Mouse (Mus musculus): ENCODE measurements around the gene Krtap4-16.
"Not testable (repeated sequence)": the region's sequence is repeated elsewhere in the genome, so short reads cannot be mapped to it uniquely, and the experiment has no call there.

Gene Krtap4-16

GRCm38 (mm10) chr11:99851508-99851907, at the start of gene Krtap4-16:
Gene Krtap4-16, minus strand, starts transcription at chr11:99851608.
- no peak for DNase-seq (ENCODE audit: low spot score)

- not testable (repeated sequence) for DNase-seq (ENCODE audit: low spot score)
Measured at GRCm38 (mm10) chr11:99878887-99879286, 27.5 kb upstream of the Krtap4-16 start, which contains the start of gene Gm11567. Gene Gm11567, plus strand, starts transcription at chr11:99879187.

GRCm38 (mm10) chr11:99873089-99873488, 21.7 kb upstream of the Krtap4-16 start, which contains the start of gene Krtap9-1:
Gene Krtap9-1, plus strand, starts transcription at chr11:99873389.
- DNase-seq (ENCODE audit: low spot score): not testable (repeated sequence)

- not testable (repeated sequence) for DNase-seq (ENCODE audit: low spot score)
Measured at GRCm38 (mm10) chr11:99864176-99864575, 12.8 kb upstream of the Krtap4-16 start, which contains the start of gene Gm11559. Gene Gm11559, plus strand, starts transcription at chr11:99864476.

- DNase-seq (ENCODE audit: low spot score): no peak
Measured at GRCm38 (mm10) chr11:99858761-99859160, 7.4 kb upstream of the Krtap4-16 start.

GRCm38 (mm10) chr11:99857617-99858016, 6.2 kb upstream of the Krtap4-16 start, which contains the start of gene Gm11568:
Gene Gm11568, plus strand, starts transcription at chr11:99857917.
- no peak for DNase-seq (ENCODE audit: low spot score)

- DNase-seq (ENCODE audit: low spot score): no peak
Measured at GRCm38 (mm10) chr11:99854121-99854520, 2.7 kb upstream of the Krtap4-16 start.

- no peak for DNase-seq (ENCODE audit: low spot score)
Measured at GRCm38 (mm10) chr11:99846746-99847145, 4.7 kb downstream of the Krtap4-16 start.

GRCm38 (mm10) chr11:99842185-99842584, 9.2 kb downstream of the Krtap4-16 start:
- DNase-seq (ENCODE audit: low spot score): no peak

- DNase-seq (ENCODE audit: low spot score): no peak
Measured at GRCm38 (mm10) chr11:99837966-99838365, 13.4 kb downstream of the Krtap4-16 start, which contains the start of gene 2300003K06Rik. Gene 2300003K06Rik, minus strand, starts transcription at chr11:99838066.

GRCm38 (mm10) chr11:99815566-99815965, 35.8 kb downstream of the Krtap4-16 start, which contains the start of gene Gm11564:
Gene Gm11564, minus strand, starts transcription at chr11:99815666.
- DNase-seq (ENCODE audit: low spot score): not testable (repeated sequence)

- not testable (repeated sequence) for DNase-seq (ENCODE audit: low spot score)
Measured at GRCm38 (mm10) chr11:99809792-99810191, 41.6 kb downstream of the Krtap4-16 start, which contains the start of gene Krtap4-13. Gene Krtap4-13, minus strand, starts transcription at chr11:99809892.

- DNase-seq (ENCODE audit: low spot score): not testable (repeated sequence)
Measured at GRCm38 (mm10) chr11:99804346-99804745, 47.1 kb downstream of the Krtap4-16 start, which contains the start of gene Gm11554. Gene Gm11554, minus strand, starts transcription at chr11:99804446.

Data from layer of hippocampus, adult 9-10 months (tissue).